Mouse (Mus musculus): Measurements from ENCODE around the gene Skor1. TPM values are rescaled to one million over a fixed set of nuclear protein-coding genes. Genes with fewer than 3 reads are reported as not detected.

Gene Skor1
- polyA plus RNA-seq (2014; fragmentation: Illumina TruSeq; extraction: RNeasy Lipid Tissue Mini Kit (QIAGEN cat#74804); ENCODE audit: low read depth, low replicate concordance) = not detected

GRCm38 (mm10) chr9:63148410-63149371 is at the start of gene Skor1:
TSS of gene Skor1 (minus strand) at chr9:63148961.

Other genes with a start within 250 kb of the Skor1 start
- gene Pias1, start 161.0 kb downstream of the Skor1 start, polyA plus RNA-seq (2014; fragmentation: Illumina TruSeq; extraction: RNeasy Lipid Tissue Mini Kit (QIAGEN cat#74804); ENCODE audit: low read depth, low replicate concordance) = 28.7 TPM
- 15.3 TPM for gene Map2k5, start 228.9 kb upstream of the Skor1 start, polyA plus RNA-seq (2014; fragmentation: Illumina TruSeq; extraction: RNeasy Lipid Tissue Mini Kit (QIAGEN cat#74804); ENCODE audit: low read depth, low replicate concordance)